Comparison of ENCODE assay signal across 8 mouse cellular contexts in the genomic region with DNA sequence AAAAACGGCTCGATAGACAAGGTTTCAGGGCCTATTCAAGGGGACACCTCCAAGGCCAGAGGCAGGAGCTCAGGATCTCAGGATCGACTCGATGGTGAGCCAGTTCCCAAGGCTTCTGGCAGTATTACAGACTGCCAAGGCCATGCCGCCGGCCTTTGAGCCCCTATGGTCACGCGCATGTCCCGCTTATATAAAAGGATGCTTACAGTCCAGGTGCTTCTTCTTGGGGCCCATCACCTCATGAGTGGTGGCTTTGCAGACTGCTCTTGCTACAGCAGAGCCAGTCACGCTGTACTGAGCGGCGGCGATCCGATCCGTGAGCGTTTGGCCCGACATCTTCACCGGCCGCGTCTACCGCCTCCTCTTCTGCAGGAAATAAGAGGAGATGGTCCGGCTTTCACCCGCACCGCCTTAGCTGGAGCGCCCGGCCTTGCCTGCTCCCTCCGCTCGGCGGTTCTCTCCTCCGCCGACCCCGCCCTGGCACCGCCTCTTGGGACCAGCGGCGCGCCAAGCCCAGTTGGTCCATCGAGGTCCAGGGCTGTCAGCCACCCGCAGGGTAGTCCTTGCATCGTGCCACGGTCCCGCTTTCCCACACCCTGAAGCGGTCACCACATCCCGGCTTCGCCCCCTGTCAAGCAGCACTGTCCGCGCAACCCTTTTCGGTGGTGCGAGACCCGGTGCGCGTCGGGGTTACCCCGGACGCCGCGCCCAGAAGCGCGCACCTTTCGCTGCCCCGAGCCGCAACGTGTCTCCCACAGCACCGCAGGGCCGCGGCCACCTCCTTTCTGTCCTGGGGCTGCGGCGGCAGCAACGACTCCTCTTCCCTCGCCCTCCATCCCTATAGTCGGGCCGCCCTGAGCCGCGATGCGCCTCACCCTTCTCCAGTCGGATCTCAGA. TPM values are rescaled to one million over a fixed set of nuclear protein-coding genes. Genes with fewer than 3 reads are reported as not detected.
DNase-seq lines count a peak whose midpoint lies in the region; ATAC-seq lines count a peak whose summit lies in the region.

No protein-coding gene starts in this region.

- H3K4me2 ChIP-seq in kidney, embryonic 16.5 days (replicated peaks; ENCODE audit: low read depth, low read length) = peak overlapping the region; percentile 96
- H3K4me2 ChIP-seq in liver, embryonic 12.5 days = peak overlapping the region; percentile 70

- peaks cover 33% of the 10 kb centered on the region for H3K27me3 ChIP-seq in kidney, embryonic 16.5 days (ENCODE audit: insufficient read depth, low read length)
- peaks cover 58% of the 10 kb centered on the region for H3K27me3 ChIP-seq in liver, embryonic 12.5 days (replicated peaks)

- WGBS in kidney, embryonic 16.5 days = under 1% methylated on average over 75 of the region's 75 CpGs
- WGBS in liver, embryonic 12.5 days (ENCODE audit: insufficient replicate concordance) = 2% methylated on average over 75 of the region's 75 CpGs

- no peaks in the 10 kb centered on the region for H3K9me3 ChIP-seq in kidney, embryonic 16.5 days (ENCODE audit: low read length)
- no peaks in the 10 kb centered on the region for H3K9me3 ChIP-seq in liver, embryonic 12.5 days (replicated peaks)

- DNase-seq in thymus, postnatal 4 days = peak; percentile 18
- DNase-seq in thymus, postnatal 10 days (ENCODE audit: low spot score in 2 of 2) = no peak
- DNase-seq in cerebellum, adult 9-10 months = peak; percentile 78
- DNase-seq in frontal cortex, postnatal 10 days (ENCODE audit: low spot score in 2 of 2) = peak; percentile 27 to 44
- peak; percentile 60 to 67 for DNase-seq in right cerebral cortex, postnatal 10 days (ENCODE audit: low spot score in 2 of 2)

- peak; percentile 79 for ATAC-seq in kidney, embryonic 16.5 days (ENCODE audit: low FRiP score, low TSS enrichment)
- 0 out of 2 replicates have a peak, but pooled peaks have one; percentile 10 for ATAC-seq in liver, embryonic 12.5 days
- no peak for ATAC-seq in CD4-positive, CD25-positive, alpha-beta regulatory T cell, adult 4 months

- peak overlapping the region; percentile 68 for H3K4me3 ChIP-seq in kidney, embryonic 16.5 days (ENCODE audit: low read length)
- peak overlapping the region; percentile 53 for H3K4me3 ChIP-seq in liver, embryonic 12.5 days

- peaks cover 10% of the 10 kb centered on the region; the same call in 1 of the 2 replicates for H3K4me1 ChIP-seq in kidney, embryonic 16.5 days (ENCODE audit: insufficient read depth, low read length)
- no peaks in the 10 kb centered on the region for H3K4me1 ChIP-seq in liver, embryonic 12.5 days

- H3K27ac ChIP-seq in kidney, embryonic 16.5 days (ENCODE audit: low read length) = no peak overlapping the region
- no peak overlapping the region for H3K27ac ChIP-seq in liver, embryonic 12.5 days

- peak overlapping the region; percentile 70 for H3K9ac ChIP-seq in kidney, embryonic 16.5 days (replicated peaks; ENCODE audit: low read length)
- H3K9ac ChIP-seq in liver, embryonic 12.5 days = no peak overlapping the region

- no peaks in the 10 kb centered on the region for H3K36me3 ChIP-seq in kidney, embryonic 16.5 days (ENCODE audit: insufficient read depth, low read length)
- no peaks in the 10 kb centered on the region for H3K36me3 ChIP-seq in liver, embryonic 12.5 days

RNA-seq across cellular contexts. Expression of gene Snap91, which starts 1.0 kb away (rescaled TPM):
- polyA plus RNA-seq in kidney, embryonic 16.5 days (2015; fragmentation: Nextera tagmentation; extraction: Ambion mirVana) = 18.4 and 20.1 TPM in 2 replicates
- polyA plus RNA-seq in liver, embryonic 12.5 days (2016; fragmentation: Nextera tagmentation; extraction: Ambion mirVana) = 0.08 and 0.17 TPM in 2 replicates
- polyA plus RNA-seq in CD4-positive, CD25-positive, alpha-beta regulatory T cell, adult 4 months (2017; shearing (Covaris generic)) = not detected

Comparison
In these comparisons a context has a peak if more than half of its experiments do, and no peak if none do; other contexts are left out.
1. DNase-seq: peak in thymus, postnatal 4 days (single experiment), cerebellum, adult 9-10 months (single experiment), frontal cortex, postnatal 10 days (2 of 2) and right cerebral cortex, postnatal 10 days (2 of 2); none in thymus, postnatal 10 days (0 of 2).
2. RNA of gene Snap91, which starts 1.0 kb away (polyA plus RNA-seq): 18.4 to 20.1 TPM in kidney, embryonic 16.5 days; 0.08 to 0.17 TPM in liver, embryonic 12.5 days and not detected in CD4-positive, CD25-positive, alpha-beta regulatory T cell, adult 4 months; every median in the first group is over 10 times any median in the second.